Mouse (Mus musculus): Measurements from ENCODE around the gene Ptprh.

The Ptprh gene

DNA sequence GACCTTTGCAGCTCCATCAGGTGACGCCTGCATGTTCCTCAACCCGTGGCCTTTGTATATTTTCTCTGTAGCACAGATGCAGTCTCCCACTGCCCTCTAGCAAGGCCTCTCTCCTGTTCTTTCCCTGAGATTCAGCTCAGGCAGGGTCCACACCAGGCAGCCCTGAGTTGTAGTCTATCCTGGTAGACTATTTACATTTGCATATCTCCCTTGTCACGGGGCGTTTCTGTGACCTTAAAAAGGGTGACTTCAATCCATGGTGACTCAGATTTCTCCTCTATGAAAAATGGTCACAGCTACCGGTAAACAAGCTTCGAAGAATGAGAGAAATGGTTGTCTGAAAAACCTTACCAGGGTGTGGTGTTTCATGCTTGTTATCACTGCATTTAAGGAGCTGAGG is at the start of gene Ptprh:
Gene Ptprh, minus strand, starts transcription at position 169 of the 400 bp plus-strand sequence.
- no peak for DNase-seq

DNA sequence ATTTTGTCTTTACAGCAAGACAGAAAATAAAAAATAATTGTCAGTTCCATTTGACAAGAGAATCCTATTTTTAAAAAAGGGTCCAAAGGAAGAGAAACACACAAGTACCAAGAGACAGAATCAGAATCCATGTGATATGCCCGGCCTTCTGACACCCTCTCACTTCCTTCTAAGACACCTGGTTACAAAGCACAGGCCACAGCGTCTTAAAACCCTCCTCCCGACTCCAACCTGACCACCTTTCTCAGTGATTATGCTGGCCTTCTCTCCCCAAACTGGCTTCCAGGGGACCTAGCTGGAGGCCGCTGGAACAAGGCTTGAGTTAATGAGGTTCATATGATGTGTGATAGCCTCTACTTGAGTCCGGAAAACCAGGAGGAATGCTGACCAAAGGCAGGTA is 49.5 kb upstream of the Ptprh start:
- no peak for DNase-seq

DNA sequence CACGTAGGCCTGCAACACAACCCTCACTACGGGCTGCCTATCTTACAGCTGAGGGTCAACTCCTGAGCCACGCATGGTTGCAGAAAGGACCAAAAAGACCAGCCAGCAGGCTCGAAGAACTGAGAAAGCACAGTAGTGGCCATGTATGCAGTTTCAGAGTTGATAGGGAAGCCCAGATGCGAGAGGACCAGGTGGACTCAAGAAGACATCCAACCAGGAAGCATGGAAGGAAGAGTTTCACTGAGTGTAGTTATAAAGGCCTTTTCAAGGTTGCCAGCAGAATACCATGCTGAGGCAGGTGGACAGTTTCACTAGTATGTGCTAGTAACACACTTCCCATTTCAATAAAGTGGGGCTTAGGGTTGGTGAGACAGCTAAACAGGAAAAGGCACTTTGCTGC is 48.9 kb upstream of the Ptprh start:
- DNase-seq, result no peak

GRCm38 (mm10) chr7:4651581-4651980 is 47.7 kb upstream of the Ptprh start:
- DNase-seq, result no peak

GRCm38 (mm10) chr7:4647992-4648391 is 44.2 kb upstream of the Ptprh start:
- DNase-seq, result no peak

DNA sequence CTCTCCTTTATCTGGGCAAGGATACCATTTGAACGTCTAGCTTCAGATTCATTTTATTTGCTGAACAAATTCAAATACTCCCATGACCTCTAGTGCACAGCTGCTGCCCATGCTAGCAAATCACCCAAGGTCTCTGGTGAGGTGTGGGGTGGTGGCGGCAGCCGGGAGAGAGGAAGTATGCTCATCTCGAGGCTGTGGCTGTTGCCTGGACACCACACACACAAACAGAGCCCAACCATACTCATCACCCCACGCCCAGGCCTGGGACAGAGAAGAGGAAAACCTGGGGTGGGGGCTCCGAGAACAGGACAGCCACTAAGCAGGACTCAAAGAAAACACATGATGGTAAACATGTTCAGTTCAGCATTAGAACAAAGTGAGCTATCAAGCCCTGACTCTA is 43.5 kb upstream of the Ptprh start:
- peak; percentile 36 for DNase-seq

DNA sequence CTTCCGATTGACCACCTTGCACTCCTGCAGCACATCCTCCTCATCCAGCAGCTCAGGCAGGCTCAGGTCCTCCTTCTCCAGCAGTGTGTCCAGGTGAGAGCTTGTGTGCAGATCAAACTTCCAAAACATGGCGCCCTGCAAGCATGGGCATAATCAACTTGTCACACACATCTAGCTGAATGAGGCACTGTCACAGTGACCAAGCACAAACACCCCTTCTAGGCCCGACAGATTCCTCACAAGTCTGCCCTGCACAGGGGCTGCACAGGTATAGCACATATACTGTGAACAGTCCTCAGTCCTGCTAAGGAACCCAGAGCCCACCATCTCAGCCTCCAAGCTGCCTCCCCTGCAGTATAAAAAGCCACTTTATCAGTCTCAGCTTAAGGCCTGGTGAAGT is 43.0 kb upstream of the Ptprh start:
- DNase-seq, result no peak

- no peak for DNase-seq
Measured at GRCm38 (mm10) chr7:4643225-4643624, 39.4 kb upstream of the Ptprh start.

GRCm38 (mm10) chr7:4641956-4642355 is 38.1 kb upstream of the Ptprh start:
- no peak for DNase-seq

GRCm38 (mm10) chr7:4641155-4641554 is 37.3 kb upstream of the Ptprh start:
- DNase-seq, result no peak

DNA sequence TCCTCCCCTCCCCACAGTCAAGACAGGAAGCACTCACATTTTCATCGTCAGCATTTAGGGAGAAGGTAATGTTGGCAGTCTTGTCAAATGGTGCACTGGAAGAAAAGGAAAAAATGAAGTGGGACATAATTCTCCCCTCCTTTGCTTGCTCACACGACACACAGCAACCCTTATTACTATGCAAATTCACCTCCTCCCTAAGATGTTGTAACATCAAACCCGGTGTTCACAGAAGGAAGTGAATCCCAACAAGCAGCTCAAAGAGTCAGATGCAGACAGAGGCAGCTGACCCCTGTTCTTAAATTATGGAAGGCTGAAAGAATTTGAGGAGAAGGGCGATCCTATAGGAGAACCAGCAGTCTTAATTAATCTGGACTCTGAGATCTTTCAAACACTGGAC is 32.3 kb upstream of the Ptprh start:
- no peak for DNase-seq

DNA sequence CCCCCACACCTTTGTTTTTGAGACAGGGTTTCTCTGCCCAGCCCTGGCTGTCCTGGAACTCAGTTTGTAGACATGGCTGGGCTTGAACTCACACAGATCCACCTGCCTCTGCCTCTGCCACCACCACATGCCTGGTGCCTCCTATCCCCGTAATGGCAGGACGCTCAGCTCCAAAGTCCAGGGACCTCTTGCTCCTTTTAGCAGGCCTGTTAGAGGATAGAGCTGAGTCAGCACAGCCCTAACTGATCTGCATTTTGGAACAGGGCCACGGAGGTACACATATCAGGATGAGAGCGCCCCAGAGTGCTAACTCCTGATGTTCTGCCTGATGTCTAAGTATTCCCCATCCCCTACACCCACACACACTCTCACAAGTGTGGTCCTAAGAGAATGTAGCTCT is 27.2 kb upstream of the Ptprh start, which contains the start of gene Tmem86b:
Gene Tmem86b, minus strand, starts transcription at position 392 of the 400 bp plus-strand sequence.
- no peak for DNase-seq

- no peak for DNase-seq
Measured at GRCm38 (mm10) chr7:4630198-4630597, 26.4 kb upstream of the Ptprh start.

- no peak for DNase-seq
Measured at GRCm38 (mm10) chr7:4629586-4629985, 25.7 kb upstream of the Ptprh start.

DNA sequence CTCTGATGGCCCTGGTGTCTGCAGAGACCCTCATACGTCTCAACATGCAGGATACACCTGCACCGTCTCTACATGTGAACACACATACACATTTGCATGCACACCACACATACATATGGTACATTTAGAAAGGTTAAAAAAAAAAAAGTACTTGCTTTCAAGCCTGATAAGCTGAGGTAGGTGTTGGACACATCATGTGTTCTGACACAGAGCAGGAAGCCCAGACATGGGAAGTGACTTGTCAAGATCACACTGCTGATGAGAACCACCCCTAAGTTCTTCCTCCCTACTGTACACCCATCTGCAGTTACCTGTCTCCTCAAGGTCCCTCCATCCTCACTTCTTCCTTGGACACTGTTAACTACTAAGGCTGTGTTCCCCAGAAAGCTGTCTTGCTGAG is 22.1 kb upstream of the Ptprh start:
- no peak for DNase-seq

DNA sequence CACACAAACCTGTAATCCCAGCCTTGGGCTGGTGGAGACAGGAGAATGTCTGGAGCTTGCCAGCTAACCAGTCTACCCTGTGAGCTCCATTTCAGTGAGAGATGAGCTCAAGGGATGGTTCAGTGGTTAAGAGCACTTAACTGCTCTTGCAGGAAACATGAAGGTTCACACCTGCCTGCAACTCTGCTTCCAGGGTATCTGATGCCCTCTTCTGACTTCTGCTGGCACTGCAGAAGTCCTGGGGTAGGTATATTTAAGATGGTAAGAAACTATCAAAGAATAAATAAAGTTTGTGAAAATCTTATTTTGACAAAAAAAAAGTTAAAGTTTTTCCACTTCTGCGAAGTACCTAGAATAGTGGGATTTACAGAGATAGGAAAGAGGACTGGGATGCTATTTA is 20.5 kb upstream of the Ptprh start:
- no peak for DNase-seq

- DNase-seq, result peak; percentile 66
Measured at GRCm38 (mm10) chr7:4623544-4624189, 19.8 kb upstream of the Ptprh start.

DNA sequence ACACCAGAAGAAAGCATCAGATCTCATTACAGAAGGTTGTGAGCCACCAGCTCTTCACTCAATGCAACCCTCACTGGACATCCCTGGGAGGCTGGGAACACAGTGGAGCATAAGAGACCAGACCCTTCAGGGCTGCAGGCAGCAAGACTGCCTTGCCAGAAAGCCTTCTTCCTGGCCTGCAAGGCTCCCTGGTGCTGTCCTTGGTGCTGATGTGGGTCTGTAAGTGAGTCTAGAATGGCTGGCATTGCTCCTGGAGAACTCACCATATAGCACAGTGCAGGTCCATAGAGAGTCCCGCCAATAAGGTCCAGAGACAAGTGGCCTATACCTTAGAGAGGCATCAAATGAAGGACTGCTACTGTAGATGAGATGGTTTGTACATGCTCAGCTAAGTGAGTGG is 16.1 kb upstream of the Ptprh start:
- DNase-seq, result peak; percentile 47

DNA sequence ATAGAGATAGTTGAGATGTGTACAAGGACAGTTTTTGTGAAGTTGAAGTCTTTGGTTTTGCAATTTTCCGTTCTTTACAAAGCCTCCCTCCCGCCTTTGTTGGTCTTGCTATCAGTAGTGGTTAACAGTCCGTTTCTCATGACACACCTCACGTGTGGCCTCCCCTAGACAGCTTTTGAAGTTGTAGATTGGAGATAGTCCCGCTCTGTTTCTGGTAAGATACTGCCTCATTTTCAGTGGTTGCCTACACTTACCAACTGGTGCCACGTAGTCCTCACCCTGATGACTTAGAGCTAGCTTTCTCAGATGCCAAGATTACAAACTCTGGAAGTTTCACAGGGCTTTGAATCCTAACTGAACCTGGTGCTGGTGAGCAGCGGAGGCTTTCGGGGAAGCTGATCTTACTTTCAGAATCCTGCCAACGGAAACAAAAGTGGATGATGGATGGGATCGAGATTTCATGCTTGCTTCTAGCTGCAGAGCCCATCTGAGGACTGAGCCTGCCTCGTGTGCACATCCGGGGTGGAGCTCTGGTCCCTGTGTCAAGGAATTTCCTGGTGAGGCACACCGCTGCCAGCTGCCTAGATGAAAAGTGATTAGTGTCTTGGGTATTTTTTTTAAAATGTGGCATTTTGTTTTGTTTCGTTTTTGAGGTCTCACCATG is 10.0 kb upstream of the Ptprh start:
- DNase-seq, result no peak

- no peak for DNase-seq
Measured at GRCm38 (mm10) chr7:4612956-4613355, 9.1 kb upstream of the Ptprh start.

GRCm38 (mm10) chr7:4612386-4612785 is 8.5 kb upstream of the Ptprh start:
- DNase-seq, result no peak

DNA sequence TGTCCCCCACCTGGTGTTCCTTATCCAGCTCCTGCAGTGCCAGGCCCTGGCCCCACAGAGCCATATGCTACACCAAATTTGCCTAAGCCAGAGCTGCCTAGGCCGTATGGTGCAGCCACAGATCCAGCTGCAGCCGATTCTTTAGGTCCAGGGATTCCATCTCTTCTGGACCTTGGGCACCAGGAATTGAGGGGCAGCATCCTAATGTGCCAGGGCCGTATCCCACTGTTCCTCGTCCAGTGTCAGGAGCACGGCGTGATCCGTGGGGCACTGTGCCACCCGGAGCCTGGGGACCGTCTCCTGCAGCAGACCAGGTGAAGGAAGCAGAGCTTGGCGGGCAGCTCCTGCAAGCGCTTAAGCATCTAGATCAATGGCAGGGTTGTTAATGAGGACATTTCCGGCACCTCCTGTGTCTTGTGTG is 8.1 kb upstream of the Ptprh start:
- no peak for DNase-seq

DNA sequence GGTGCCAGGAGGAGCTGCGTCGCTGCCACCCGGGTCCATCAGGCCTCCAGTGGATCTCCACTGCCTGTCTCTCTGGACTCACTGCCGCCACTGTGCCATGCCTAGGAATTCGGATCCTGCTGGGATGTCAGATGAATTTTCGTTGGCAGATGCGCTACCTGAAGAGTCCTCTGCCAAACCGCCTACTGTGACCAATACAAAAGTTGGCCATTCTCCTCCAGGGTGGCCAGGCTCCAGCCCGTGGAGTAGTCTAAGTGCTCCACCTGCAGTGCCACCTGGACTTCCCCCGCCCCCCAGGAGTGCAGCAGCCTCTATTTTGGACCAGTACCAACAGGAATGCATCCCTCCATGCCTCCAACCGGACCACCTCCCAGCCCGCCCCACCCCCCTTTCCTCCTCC is 7.7 kb upstream of the Ptprh start:
- no peak for DNase-seq

GRCm38 (mm10) chr7:4608002-4608401 is 4.2 kb upstream of the Ptprh start:
- no peak for DNase-seq

DNA sequence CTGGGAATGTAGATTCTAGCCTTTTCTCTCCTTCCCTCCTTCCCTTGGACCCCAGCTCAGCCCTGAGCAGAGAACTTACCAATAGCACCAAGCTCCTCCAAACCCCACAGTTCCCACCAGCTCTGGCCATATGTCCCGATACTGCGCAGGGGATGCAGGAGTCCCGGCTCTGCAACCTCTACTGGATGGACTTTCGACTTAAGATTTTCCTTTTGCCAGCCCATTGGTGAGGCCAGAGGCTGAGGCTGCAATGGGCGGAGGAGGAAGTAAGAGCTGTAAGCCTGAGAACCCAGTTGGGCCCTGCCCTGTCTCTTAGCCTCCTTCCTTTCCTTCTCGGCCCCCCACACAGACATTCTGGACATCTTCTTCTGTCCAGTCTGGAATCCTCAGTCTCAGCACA is 872 bp downstream of the Ptprh start:
- DNase-seq, result no peak
